Mouse (Mus musculus): ENCODE measurements around the gene Lgals2.

The Lgals2 gene

DNA sequence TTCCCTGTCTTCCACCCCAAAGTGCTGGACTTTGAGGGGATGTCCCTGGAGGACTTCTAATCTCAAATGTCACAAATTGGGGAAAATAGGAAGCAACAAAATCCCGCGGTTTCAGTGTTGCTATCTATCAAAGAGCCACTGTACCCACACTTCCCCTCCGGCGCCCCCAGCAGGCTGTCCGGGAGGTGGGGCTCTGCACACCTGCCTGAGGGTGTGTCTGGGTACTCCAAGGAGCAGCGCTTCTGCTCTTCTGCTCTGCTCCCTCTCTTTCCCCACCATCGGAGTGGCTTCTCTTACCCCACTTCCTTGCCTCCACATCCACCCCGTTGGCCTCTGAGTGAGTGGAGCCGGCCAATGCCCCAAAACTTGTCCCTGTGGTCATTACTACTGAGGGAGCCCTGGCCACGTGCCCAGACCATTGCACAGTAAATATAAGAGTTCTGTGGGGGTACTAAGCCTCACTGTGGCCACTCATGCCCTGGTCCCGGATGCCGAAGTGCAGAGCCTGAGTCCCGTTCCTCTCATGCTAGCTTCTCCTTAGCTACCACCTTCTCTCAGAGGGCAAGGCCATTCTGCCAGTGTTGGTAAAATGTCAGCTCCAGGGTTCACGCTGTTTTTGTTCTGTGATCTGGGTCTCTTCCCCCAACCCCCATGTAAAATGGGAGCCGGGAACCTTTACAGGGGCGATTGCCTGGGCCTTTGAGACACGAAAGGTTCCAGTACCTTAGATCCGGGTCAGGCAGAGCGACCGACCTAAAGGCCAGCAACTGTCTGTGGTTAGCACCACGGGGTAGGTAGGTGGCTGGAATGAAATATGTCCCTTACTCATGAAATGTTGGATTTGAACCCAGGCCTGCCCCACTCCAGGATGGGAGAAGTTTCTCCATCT, 11.5 kb downstream of the Lgals2 start:
- DNase-seq (ENCODE audit: low spot score in 2 of 2): peak; percentile 53 to 68

DNA sequence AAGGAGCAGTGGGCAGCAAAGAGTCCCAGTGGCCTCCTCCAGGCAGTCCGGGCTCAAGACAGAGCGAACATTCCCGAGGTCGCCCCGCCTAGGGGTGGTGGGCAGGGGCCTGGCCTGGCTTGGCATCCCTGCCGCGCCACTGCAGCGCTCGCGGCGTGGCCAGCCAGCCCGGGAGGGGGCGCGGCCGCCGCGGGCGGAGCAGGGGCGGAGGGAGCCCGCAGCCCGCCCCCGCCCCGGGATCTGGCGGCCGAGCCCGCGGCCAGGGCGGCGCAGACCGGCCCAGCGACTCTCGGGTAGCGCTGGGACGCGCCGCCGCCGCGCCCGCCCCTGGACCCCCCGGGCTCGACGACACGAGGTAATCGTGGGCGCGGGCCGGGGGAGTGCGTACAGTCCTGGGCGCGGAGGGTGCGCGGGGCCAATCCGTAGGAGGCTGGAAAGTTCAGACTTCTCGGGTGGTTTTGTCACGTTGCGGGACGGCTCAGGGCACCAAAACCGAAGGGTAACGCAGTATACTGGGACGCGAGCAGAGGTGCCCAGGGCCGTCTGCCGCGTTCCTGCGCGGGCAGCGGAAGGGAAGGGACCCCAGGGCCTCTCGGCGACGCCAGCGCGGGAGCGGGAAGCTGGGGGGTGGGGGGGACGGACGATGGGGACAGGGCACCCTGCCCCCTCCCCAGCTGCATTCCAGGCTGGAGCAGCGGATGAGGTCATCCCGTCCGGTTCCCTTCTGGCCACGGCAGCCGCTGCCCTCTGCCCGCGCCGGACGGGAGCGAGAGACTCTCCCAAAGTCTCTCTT, 12.8 kb downstream of the Lgals2 start, which contains the start of gene Cdc42ep1:
Gene Cdc42ep1, plus strand, starts transcription at position 254 of the 793 bp plus-strand sequence.
- DNase-seq (ENCODE audit: low spot score in 2 of 2): no peak

GRCm38 (mm10) chr15:78841161-78841790, 14.1 kb downstream of the Lgals2 start:
- no peak for DNase-seq (ENCODE audit: low spot score in 2 of 2)

- DNase-seq (ENCODE audit: low spot score in 2 of 2): no peak
Measured at GRCm38 (mm10) chr15:78840751-78841150, 14.6 kb downstream of the Lgals2 start.

DNA sequence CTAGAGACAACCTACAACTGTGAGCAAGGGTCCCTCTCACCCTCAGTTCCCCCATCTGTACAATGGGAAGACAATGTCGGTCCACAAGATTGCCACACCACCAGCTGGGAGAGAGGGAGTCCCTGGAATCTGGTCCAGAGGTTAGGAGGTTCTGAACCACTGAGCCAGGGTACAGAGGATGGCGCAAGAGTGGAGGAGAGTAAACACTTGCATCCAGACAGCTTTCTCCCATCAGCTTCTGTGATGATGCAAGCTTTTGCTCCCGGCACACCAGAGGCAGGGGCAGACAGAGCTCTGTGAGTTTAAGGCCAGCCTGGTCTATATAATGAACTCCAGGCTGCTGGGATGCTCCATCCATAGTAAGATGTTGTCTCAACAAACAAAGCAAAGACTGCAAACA, 15.1 kb downstream of the Lgals2 start:
- DNase-seq (ENCODE audit: low spot score in 2 of 2): no peak

GRCm38 (mm10) chr15:78839744-78840143, 15.6 kb downstream of the Lgals2 start:
- DNase-seq (ENCODE audit: low spot score in 2 of 2): no peak

DNA sequence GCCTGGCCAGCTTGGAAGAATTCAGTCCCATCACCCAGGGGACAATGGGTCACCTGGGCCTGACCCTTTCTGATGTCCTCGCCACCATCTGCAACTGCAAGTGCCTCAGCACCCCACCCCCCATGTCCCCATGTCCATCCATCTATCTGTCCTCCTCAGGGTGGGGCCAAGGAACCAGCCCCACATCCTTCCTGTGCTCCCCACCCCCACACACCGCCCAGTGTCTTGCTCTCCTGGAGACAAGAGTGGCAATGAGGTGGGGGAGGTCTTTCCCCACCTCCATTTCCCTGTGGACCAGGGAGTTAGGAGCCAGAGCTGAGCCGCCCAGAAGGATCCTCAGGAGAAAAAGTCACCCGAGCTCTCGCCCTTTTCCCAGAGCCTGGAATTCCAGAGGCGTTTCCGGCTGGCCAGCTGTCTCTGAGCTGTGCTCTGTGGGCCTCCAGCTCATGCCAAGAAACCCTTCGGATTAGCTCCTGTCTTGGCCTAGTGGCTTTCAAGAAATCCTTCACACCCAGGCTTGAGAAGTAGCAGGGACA, 19.2 kb downstream of the Lgals2 start:
- no peak for DNase-seq (ENCODE audit: low spot score in 2 of 2)

DNA sequence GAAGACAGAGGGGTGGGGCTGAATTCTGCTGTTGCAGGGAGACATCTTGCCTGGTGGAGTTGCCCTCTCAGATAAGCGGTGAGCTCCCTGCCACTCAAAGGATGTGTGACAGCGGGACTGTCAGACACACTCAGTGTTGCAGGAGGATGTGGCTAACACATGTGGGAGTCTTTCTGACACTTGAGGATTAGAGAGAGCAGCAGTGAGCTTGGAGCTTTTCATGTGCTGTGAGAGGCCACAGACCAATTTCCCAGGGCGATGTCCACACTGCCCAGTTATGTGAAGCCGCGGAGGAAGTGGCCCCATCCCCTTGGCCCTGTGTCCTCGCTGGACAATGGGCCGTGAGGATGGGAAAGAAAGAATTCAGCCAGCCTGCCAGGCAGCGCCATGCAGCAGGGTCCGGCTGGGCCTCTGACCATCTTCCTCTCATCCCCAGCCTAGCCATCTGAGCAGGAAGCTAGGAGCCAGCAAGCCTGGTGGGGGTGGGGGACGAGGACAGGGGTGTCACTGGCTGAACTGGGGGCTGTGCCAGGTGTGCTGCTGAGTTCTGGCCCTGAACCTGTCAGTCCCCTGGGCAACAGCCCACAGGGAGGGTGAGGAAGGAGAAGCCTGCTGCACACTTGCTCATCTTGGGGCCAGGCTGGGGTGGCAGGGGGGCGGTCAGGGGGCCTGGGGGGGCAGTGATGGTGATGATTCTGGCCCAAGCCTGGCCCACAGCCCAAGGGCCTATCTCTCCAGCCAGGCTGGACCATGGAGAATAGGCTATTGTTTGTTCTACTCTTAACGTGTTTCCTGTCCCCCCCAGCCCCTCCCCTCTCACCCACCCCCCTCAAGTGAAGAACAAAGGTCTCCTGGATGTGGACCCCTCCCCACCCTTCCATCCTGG, 19.9 kb downstream of the Lgals2 start:
- peak; percentile 27 to 35 for DNase-seq (ENCODE audit: low spot score in 2 of 2)

- DNase-seq (ENCODE audit: low spot score in 2 of 2): no peak
Measured at GRCm38 (mm10) chr15:78834233-78835005, 20.9 kb downstream of the Lgals2 start.

GRCm38 (mm10) chr15:78833582-78833981, 21.7 kb downstream of the Lgals2 start:
- DNase-seq (ENCODE audit: low spot score in 2 of 2): no peak

GRCm38 (mm10) chr15:78832701-78833123, 22.6 kb downstream of the Lgals2 start:
- no peak for DNase-seq (ENCODE audit: low spot score in 2 of 2)

DNA sequence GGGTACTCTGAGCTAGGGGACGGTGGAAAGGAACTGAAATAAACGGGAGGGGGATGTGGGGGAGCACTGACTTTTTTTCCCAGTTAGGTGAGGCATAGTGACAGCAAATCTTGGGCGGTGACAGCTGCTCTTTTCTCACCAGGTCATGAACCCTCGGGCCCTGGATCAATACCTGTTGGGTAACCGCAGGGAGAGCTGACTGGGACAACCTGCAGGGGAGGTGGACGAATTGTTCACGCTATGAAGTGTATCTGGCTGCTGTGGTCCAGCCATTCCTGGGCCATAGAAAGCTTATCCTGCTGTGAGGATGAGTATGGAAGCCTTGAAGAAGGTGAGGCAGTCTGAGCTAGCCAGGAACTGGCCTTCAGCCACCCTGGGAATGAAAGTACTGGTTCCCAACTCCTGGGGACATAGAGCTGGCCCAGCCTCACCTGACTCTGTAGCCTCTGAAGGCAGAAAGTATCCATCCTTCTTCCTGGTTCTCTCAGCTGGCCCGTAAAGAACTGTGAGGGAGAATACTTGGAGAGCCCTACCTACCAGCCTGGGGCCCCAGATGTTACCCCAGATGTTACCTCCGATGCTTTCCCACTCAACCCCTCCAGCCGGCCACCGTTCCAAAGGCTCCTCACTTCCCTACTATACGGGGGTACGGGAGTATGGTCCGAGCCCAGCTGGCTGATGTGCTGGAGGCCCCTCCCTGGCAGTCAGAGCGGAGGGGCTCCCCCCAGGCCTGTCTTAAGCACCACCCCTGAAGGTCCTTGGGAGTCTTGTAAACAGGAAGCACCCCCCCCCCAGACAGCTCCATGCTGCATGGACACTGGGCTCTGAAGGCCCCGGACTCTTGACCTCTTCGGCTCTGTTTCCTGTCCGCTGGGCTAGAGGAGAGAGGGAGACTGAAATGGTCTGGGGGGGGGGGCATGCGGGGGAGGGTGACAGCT, 23.3 kb downstream of the Lgals2 start:
- DNase-seq (ENCODE audit: low spot score in 2 of 2): no peak

- no peak for DNase-seq (ENCODE audit: low spot score in 2 of 2)
Measured at GRCm38 (mm10) chr15:78830742-78831719, 24.3 kb downstream of the Lgals2 start.

- no peak for DNase-seq (ENCODE audit: low spot score in 2 of 2)
Measured at GRCm38 (mm10) chr15:78829636-78830035, 25.7 kb downstream of the Lgals2 start.

DNA sequence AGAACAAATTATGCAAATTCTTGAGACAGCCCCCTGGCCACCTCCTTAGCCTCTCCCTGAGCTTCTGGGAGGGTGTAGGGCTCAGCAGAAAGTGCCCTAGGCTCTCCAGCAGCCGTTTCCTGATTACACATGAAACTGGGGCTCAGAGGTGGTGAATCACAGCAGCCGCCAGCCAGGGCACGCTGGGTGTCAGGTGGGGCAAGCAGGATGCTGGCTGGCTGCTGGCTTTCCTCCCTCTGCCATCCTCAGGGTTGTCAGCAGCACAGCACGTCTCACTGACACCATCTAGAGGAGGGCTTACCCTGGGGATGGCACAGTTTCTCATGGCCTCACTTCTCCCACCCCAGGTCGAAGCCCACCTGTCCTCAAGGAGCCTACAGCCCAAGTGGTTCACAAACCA, 27.0 kb downstream of the Lgals2 start:
- peak; percentile 60 to 64 for DNase-seq (ENCODE audit: low spot score in 2 of 2)

DNA sequence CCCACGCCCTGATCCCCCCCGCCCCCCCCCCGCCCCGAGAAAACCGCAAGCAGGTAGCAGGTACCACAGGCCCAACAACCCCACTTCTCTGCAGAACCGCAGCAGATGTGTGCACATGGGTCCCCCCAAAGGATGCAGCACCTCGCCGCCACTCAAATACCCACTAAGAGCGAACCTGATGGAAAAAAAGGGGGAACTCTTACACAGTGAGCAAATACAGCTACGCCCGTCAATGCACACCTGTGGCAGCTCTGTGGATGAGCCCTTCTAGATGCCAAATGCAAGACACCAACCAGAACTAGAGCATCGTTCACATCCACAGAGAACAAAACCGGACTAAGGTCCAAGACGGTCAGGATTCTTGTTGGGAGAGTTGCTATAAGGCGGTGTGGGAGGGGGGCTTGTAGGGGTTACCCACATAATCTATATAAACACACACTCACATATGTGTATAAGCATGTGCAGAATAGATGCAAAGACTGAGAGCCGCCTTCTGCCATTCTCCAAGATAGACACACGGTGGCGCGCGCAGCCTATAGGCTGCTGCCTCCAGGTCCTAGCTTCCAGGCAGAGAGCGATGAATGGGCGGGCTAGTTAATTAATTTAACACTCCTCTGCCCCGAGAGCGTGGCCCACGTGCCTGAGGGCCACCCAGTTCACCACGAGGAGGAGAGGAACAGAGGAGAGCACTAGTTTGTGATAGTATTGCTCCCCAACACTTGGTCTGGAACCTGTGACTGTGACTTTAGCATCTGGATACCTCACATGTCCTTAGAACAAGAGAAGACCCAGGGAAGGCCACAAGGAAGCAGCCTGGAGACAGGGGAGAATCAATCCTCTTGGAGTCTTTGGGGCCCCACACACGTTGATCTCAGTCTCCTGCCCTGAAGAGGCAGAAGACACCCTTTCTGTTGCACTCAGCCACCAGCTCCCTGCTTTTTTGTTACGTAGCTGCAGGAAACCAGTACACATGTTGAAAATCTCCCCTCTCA, 28.8 kb downstream of the Lgals2 start:
- DNase-seq (ENCODE audit: low spot score in 2 of 2): peak; percentile 50 to 72

DNA sequence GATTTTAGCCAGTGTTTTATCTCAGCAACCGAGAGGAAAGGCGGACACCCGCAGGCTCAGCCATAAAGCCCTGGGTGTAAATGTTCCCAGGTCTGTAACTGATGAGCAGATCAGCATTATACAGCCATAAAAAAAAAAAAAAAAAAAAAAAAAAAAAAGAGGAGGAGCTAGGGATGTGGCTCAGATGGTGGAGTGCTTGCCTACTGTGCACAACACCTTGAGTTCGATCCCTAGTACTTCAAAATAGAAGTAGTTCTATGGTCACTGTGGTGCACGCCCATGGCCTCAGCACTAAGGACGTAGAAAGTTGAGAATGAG, 39.3 kb downstream of the Lgals2 start:
- DNase-seq (ENCODE audit: low spot score in 2 of 2): no peak
